Mouse (Mus musculus): ENCODE results near the gene Magt1. TPM values are rescaled to one million over a fixed set of nuclear protein-coding genes. Genes with fewer than 3 reads are reported as not detected.
A peak's percentile ranks its signal among the peaks of the same experiment; 100 is the strongest.

Gene Magt1
- 27.0 and 29.4 TPM in 2 replicates for polyA plus RNA-seq (2015; fragmentation: Nextera tagmentation; extraction: Ambion mirVana)

DNA sequence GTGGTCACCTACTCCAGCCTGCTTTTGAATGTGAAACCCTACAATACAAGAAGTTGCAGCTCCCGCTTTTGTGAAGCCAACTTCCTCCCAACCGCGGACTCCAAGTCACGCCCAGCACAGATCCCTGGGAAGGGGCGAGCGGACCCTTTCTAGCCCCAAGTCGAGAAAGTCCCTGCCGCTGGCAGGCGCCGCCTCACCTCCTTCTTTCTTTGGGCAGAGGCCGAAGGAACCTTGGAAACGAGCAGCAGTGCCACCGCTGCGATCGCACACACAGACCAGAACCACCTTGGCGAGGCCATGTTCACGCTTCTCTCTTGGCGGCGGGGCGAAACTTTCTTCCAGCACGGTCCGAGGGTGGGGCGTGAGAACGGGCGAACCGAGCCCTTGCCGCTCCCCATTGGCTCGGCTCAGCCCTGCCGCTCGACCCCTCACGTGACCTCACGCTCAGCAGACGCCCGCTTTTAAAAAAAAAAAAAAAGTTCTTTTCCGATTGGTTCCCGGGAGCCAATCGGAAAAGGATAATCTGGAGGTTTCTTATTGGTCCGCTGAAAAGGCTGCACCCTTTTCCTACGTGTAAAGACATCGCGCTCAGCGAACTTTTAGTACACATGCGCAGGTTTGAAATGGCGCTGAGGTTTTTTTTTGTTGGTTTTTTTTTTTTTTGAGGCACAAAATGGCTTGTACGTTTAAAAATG is at the start of gene Magt1:
Gene Magt1, minus strand, starts transcription at position 442 of the 695 bp plus-strand sequence.
- H3K4me3 ChIP-seq, result peak within 1 kb of the TSS; percentile 57
- peak within 1 kb of the TSS; percentile 72 for H3K27ac ChIP-seq
- H3K4me2 ChIP-seq, result peak within 1 kb of the TSS; percentile 58
- peak within 1 kb of the TSS; percentile 64 for H3K9ac ChIP-seq
- no peaks in the 10 kb centered on the region for H3K27me3 ChIP-seq
- 0 out of 2 replicates have a peak, but pooled peaks cover 13% of the 10 kb centered on the region for H3K4me1 ChIP-seq
- no peaks in the 10 kb centered on the region for H3K9me3 ChIP-seq (replicated peaks)
- WGBS, result 18% methylated on average over 40 of the region's 45 CpGs
- peak; percentile 92 for ATAC-seq
- no peaks in the 10 kb centered on the region for H3K36me3 ChIP-seq (ENCODE audit: poor library complexity, severe bottlenecking)

DNA sequence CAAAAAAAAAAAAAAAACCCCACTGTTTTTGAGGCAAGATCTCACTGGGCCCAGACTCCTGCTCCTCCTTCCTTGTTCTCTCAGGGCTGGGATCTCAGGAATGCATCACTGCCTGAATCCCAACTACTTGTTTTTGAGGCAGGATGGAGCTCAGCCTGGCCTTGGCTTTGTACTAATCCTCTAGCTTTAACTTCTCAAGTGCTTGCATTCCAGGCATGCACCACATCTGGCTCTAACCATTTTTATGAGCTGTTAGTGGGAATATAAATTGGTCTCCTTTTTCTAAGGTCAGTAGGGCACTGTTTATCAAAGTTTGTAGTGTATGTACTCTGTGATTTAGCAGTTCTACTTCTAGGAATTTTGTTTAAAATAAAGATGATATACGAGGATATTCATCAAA is 36.5 kb upstream of the Magt1 start:
- Histone ChIP-seq H3K36me3 (ENCODE audit: poor library complexity, severe bottlenecking) (no peaks in the 10 kb centered on the region), H3K9me3 (replicated peaks) (no peaks in the 10 kb centered on the region), H3K9ac (no peak overlapping the region), H3K4me3 (no peak overlapping the region), H3K27ac (no peak overlapping the region), H3K27me3 (no peaks in the 10 kb centered on the region), H3K4me2 (no peak overlapping the region), H3K4me1 (peaks cover 8% of the 10 kb centered on the region; the same call in 1 of the 2 replicates)
- no peak for ATAC-seq
- WGBS, result 82% methylated on average over 1 of the region's 1 CpGs

DNA sequence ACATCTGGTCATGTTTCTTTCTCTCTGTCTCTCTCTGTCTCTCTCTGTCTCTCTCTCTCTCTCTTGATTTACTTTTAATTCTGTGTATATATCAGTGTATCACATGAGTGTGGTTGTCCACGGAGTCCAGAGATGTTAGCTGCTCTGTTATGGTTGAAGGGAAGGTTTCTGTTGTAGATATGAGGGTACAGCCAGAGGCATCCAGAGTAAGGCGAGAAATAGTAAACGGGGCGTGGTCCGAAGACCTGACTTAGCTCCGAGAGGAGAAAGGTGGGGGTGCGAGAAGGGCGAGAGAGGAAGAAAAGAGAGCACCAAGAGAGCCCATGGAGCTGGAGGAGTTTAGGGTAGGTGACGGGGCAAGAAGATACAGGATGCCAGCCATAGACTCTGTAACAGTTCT is 34.2 kb upstream of the Magt1 start:
- Histone ChIP-seq H3K4me3 (no peak overlapping the region), H3K36me3 (ENCODE audit: poor library complexity, severe bottlenecking) (no peaks in the 10 kb centered on the region), H3K4me2 (no peak overlapping the region), H3K4me1 (peaks cover 8% of the 10 kb centered on the region; the same call in 1 of the 2 replicates), H3K27me3 (no peaks in the 10 kb centered on the region), H3K9me3 (replicated peaks) (no peaks in the 10 kb centered on the region), H3K9ac (no peak overlapping the region), H3K27ac (no peak overlapping the region)
- 86% methylated on average over 9 of the region's 9 CpGs for WGBS
- no peak for ATAC-seq

DNA sequence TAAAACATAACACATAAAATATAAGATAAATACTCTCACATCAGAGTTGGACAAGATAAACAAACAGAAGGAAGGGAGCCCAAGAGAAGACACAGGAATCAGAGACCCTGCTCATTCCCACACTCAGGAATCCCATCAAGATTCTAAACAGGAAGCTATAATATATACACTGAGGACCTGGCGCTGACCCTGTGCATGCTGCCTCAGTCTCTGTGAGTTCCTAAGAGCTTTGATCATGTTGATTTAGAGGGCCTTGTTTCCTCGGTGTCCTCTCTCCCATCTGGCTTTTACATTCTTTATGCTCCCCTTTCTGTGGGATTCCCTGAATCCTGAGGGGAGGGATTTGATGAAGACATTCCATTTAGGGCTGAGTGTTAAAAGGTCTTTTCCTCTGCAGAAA is 33.7 kb upstream of the Magt1 start:
- H3K27me3 ChIP-seq, result no peaks in the 10 kb centered on the region
- peaks cover 8% of the 10 kb centered on the region; the same call in 1 of the 2 replicates for H3K4me1 ChIP-seq
- no peaks in the 10 kb centered on the region for H3K36me3 ChIP-seq (ENCODE audit: poor library complexity, severe bottlenecking)
- WGBS, result 57% methylated on average over 2 of the region's 2 CpGs
- no peak overlapping the region for H3K4me3 ChIP-seq
- no peak for ATAC-seq
- no peak overlapping the region for H3K27ac ChIP-seq
- H3K9ac ChIP-seq, result no peak overlapping the region
- H3K9me3 ChIP-seq (replicated peaks), result no peaks in the 10 kb centered on the region
- H3K4me2 ChIP-seq, result no peak overlapping the region

DNA sequence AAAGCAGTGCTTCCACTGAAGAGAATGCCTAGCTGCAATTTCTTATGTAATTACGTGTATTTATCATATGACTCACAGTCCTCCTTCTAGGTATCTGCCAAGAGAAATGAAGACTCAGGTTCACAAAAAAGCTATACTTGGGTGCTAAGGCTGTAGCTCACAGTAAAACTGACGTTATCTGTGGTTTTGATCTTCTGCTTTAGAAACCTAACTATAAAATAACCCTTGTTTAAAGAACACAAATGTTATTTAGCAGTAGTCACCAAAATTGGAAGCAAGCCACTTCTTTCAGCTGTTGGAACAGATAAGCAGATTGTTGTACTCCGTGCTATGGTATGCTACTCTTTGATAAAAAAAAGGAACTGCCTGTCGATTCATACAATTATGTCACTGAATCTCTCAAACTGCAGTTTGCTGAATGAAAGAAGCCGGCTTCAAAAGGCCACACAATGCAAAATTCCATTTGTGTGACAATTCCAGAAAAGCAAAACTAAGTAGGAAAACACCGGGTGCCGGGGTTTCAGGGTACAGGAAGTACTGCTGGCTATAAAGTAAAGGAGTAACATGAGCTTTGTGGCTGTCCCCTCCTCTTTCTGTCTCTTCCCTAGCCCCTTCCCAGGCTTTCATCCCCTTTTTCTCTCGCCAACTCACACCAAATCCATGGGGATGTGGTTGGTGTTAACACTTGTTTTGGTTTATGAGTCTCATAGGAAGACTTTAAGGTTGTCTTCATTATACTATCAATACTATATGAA is 32.3 kb upstream of the Magt1 start:
- Histone ChIP-seq H3K4me2 (no peak overlapping the region), H3K36me3 (ENCODE audit: poor library complexity, severe bottlenecking) (no peaks in the 10 kb centered on the region), H3K9me3 (replicated peaks) (no peaks in the 10 kb centered on the region), H3K4me3 (no peak overlapping the region), H3K9ac (no peak overlapping the region), H3K27ac (no peak overlapping the region), H3K4me1 (peaks cover 8% of the 10 kb centered on the region; the same call in 1 of the 2 replicates), H3K27me3 (no peaks in the 10 kb centered on the region)
- no peak for ATAC-seq
- WGBS, result 50% methylated on average over 8 of the region's 8 CpGs

DNA sequence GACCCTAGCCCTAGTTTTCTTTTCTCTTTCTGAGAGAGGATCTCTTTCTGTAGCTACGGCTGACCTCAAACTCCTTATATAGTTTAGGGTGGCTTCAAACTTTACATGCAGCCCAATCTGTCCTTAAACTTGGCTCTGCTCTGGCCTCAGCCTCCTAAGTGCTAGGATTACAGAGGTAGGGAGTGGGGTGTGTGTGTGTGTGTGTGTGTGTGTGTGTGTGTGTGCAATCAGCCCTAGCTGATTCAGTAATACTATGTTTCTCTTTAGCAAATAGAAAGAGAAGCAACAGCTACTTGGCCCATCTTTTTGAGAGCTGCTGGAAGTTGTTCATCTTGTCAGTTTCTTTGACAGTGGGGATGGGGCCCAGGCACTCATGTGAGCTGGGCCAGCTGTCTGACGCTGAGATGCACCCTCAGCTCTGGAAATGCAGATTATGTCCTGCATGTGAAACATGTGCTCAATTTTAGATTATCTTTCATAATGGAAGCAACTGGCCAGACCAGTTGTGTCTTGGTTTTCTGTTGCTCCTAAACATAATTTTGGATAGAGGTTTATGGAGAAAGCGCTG is 25.6 kb upstream of the Magt1 start:
- Histone ChIP-seq H3K4me2 (no peak overlapping the region), H3K27me3 (no peaks in the 10 kb centered on the region), H3K27ac (no peak overlapping the region), H3K4me3 (no peak overlapping the region), H3K9ac (no peak overlapping the region), H3K4me1 (no peaks in the 10 kb centered on the region), H3K36me3 (ENCODE audit: poor library complexity, severe bottlenecking) (no peaks in the 10 kb centered on the region), H3K9me3 (replicated peaks) (no peaks in the 10 kb centered on the region)
- WGBS, result 88% methylated on average over 3 of the region's 3 CpGs
- ATAC-seq, result no peak

DNA sequence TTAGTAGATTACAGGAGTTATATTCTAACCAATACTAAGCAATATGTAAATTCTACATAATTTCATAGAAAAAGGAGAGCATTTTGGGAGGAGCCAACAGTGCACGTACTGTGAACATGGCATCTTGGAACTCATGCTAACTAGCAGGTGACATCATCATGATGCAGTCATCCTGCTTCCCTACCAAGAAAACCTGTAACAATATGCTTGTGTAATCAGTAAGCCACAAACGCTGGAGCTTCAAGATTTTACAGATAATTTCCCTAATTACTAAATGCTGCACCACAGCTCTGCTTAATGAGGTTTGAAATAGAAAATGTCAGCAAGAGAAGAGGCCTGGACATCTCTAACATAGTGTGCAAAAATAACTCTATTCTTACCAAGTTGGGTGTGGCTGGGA is 24.0 kb upstream of the Magt1 start:
- Histone ChIP-seq H3K4me3 (no peak overlapping the region), H3K27me3 (no peaks in the 10 kb centered on the region), H3K9me3 (replicated peaks) (no peaks in the 10 kb centered on the region), H3K9ac (no peak overlapping the region), H3K36me3 (ENCODE audit: poor library complexity, severe bottlenecking) (no peaks in the 10 kb centered on the region), H3K27ac (no peak overlapping the region), H3K4me1 (no peaks in the 10 kb centered on the region), H3K4me2 (no peak overlapping the region)
- WGBS, result 63% methylated on average over 2 of the region's 2 CpGs
- ATAC-seq, result no peak

DNA sequence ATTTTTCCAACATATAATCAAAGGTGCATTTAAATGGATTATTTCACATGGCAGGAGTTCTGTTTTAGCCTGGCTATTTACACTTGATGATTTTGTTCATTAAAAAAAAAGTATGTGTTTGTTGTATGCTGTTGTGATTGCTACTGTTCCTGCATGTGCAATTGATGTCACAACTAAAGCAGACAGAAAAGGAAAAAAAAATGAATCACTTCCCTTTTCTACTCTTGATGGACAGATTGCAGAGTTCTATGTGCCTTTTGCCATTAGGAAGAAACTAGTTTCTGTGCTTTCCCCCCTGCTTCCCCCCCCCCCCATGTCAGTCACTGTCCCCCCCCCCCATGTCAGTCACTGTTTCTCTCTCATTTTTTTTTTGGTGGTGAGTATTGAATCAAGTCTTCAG is 19.4 kb upstream of the Magt1 start:
- no peak overlapping the region for H3K4me2 ChIP-seq

DNA sequence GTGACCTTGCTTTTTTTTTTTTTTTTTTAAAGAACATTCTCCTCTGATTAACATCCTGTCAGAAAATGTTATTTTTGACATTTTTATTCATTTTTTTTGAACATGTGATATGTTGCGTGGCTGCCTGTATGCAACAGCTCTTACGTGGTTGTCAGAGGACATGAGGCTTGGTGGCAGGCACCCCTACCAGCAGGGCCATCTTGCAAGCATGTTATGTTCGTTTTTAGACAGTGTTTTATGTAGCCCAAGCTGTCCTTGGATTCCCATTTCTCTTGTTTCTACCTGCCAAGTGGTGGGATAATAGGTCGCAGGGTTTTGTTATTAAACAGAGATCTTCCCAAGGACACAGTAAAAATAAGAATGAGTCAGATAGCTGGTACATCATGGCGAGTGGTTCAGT is 18.5 kb upstream of the Magt1 start:
- no peak for ATAC-seq
- Histone ChIP-seq H3K27ac (no peak overlapping the region), H3K36me3 (ENCODE audit: poor library complexity, severe bottlenecking) (no peaks in the 10 kb centered on the region), H3K9ac (no peak overlapping the region), H3K4me3 (no peak overlapping the region), H3K4me2 (no peak overlapping the region), H3K27me3 (no peaks in the 10 kb centered on the region), H3K4me1 (peaks cover 8% of the 10 kb centered on the region; the same call in 1 of the 2 replicates), H3K9me3 (replicated peaks) (no peaks in the 10 kb centered on the region)
- WGBS, result 82% methylated on average over 5 of the region's 5 CpGs

More for the DNA sequence above, 19.4 kb upstream of the Magt1 start:
- no peak for ATAC-seq
- H3K4me1 ChIP-seq, result peaks cover 8% of the 10 kb centered on the region; the same call in 1 of the 2 replicates
- no peak overlapping the region for H3K4me3 ChIP-seq
- no peaks in the 10 kb centered on the region for H3K27me3 ChIP-seq
- H3K9me3 ChIP-seq (replicated peaks), result no peaks in the 10 kb centered on the region
- no peak overlapping the region for H3K9ac ChIP-seq
- no peaks in the 10 kb centered on the region for H3K36me3 ChIP-seq (ENCODE audit: poor library complexity, severe bottlenecking)
- no peak overlapping the region for H3K27ac ChIP-seq

DNA sequence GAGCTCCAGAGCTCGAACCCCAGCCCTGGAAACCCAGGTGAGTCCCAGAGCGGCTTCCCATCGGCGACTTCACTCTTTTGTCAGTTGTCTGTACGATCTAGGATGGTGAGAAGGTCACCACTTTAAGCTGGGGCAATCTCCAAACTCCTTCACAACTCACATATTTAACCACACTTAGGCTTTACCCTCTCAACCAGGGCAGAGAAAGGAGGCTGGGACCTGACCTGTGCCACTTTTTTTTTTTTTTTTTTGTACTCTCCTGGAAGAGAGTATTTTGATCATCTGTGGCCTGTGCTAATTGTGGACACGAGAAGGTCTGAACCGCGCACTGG is 15.6 kb upstream of the Magt1 start:
- Histone ChIP-seq H3K27me3 (no peaks in the 10 kb centered on the region), H3K4me3 (peak overlapping the region; percentile 51), H3K9ac (peak overlapping the region; percentile 71), H3K4me1 (peaks cover 8% of the 10 kb centered on the region; the same call in 1 of the 2 replicates), H3K4me2 (peak overlapping the region; percentile 58), H3K36me3 (ENCODE audit: poor library complexity, severe bottlenecking) (no peaks in the 10 kb centered on the region), H3K27ac (no peak overlapping the region), H3K9me3 (replicated peaks) (no peaks in the 10 kb centered on the region)
- no peak for ATAC-seq
- WGBS, result 14% methylated on average over 8 of the region's 8 CpGs

DNA sequence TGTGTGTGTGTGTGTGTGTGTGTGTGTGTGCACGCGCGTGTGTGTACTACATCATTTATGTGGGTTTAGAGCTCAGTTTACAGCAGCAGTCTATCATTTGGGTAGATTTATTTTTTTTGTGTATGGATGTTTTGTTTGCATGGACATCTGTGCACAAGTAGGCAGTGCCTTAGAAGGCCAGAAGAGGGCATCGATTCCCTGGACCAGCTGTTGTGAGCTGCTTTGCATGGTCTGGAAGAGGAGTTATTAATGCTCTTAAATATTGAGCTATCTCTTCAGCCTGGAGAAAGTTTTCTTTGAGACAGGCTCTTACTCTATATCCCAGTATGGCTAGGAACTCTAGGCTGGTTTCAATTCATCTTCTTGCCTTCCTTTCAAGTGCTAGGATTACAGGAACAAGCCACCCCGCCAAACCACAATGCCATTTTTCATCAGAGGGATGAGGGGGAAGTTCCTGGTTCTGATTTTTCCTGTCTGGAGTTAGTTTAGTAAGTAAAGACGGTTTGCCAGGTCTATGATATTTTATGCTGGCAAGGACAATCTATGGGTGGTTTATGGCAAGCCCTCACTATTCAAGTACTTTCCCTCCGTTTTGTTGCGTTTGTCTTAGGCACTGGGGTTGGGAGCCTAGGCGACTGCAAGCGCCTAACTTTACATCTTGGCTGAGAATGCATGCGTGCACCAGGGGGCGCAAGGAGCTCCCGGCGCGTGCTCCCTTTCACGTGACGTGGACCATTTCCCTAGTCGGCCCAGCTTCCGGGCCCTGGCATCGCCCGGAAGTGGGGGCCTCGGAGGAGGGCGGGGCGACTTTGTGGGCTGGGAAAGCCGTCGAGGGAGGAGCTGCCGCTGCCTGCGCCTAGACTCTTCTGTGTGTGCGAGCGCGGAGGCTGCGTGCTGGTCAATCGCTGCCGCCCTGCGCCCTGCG is 15.0 kb upstream of the Magt1 start, which contains the start of gene Atp7a:
Gene Atp7a, plus strand, starts transcription at position 859 of the 925 bp plus-strand sequence.
- Histone ChIP-seq H3K27ac (peak within 1 kb of the TSS; percentile 54), H3K4me1 (peaks cover 8% of the 10 kb centered on the region; the same call in 1 of the 2 replicates), H3K4me2 (peak within 1 kb of the TSS; percentile 58), H3K9ac (peak within 1 kb of the TSS; percentile 71), H3K9me3 (replicated peaks) (no peaks in the 10 kb centered on the region), H3K4me3 (peak within 1 kb of the TSS; percentile 51), H3K36me3 (ENCODE audit: poor library complexity, severe bottlenecking) (no peaks in the 10 kb centered on the region), H3K27me3 (no peaks in the 10 kb centered on the region)
- peak; percentile 99 for ATAC-seq
- WGBS, result 21% methylated on average over 36 of the region's 36 CpGs
